Mouse (Mus musculus) ES-Bruce4 (cell line): ENCODE results near the gene Zfp451.

ENCODE experiments used
- CTCF ChIP-seq: IDR thresholded peaks from one replicate; pipeline ENCODE4 v1.8.1; 2011; ENCODE audit warnings: low read depth, low read length
- EP300 ChIP-seq: IDR thresholded peaks from 2 replicates; pipeline ENCODE4 v1.6.1; 2011; ENCODE audit warnings: low read depth, low read length; ENCODE audit not compliant: insufficient read depth
- POLR2A ChIP-seq: IDR thresholded peaks from one replicate; pipeline ENCODE4 v1.8.1; 2011; ENCODE audit warnings: low read length; ENCODE audit not compliant: insufficient read depth

GRCm38 (mm10) chr1:33830586-33830985 lies 16.2 kb upstream of the Zfp451 start:
- TF ChIP-seq CTCF (no peak), POLR2A (no peak), EP300 (no peak)
